Mouse (Mus musculus) ES-Bruce4 (cell line): ENCODE measurements at regions not wholly inside any gene's neighbourhood (a gene's known extent, or its start where the extent isn't known, plus 50 kb on each side); places are given as distances from the start of the nearest gene placed in this dataset.

Experiments used
- CTCF ChIP-seq: IDR thresholded peaks from one replicate; pipeline ENCODE4 v1.8.1; 2011; ENCODE audit warnings: low read depth, low read length
- POLR2A ChIP-seq: IDR thresholded peaks from one replicate; pipeline ENCODE4 v1.8.1; 2011; ENCODE audit warnings: low read length; ENCODE audit not compliant: insufficient read depth

- no peak for TF ChIP-seq CTCF
- TF ChIP-seq POLR2A: no peak
Observed at GRCm38 (mm10) chr5:17208554-17209283, 164.3 kb upstream of the Speer4f2 start.
